ENCODE assay signal across 22 mouse cellular contexts in genomic region chr8:12346870-12347269, GRCm38 (mm10). TPM values are rescaled to one million over a fixed set of nuclear protein-coding genes. Genes with fewer than 3 reads are reported as not detected.
DNase-seq lines count a peak whose midpoint lies in the region; ATAC-seq lines count a peak whose summit lies in the region.
"Had no signal": no experiment of that assay in that cellular context is flagged by ENCODE, and none has a peak within 500 bp of the region (broad histone marks: within the 10 kb centered on the region; RNA-seq: fewer than 3 reads in every experiment).

No protein-coding gene starts in this region.

- H3K9ac ChIP-seq in embryonic facial prominence, embryonic 14.5 days (ENCODE audit: low read depth, low read length): no peak overlapping the region
- H3K9ac ChIP-seq in hindbrain, embryonic 14.5 days: no peak overlapping the region; the same call in 1 of the 2 replicates
- no peak overlapping the region for H3K9ac ChIP-seq in hindbrain, embryonic 13.5 days
- H3K9ac ChIP-seq in midbrain, embryonic 11.5 days (ENCODE audit: low read length): no peak overlapping the region
- H3K9ac ChIP-seq: heart, embryonic 13.5 days had no signal

- ATAC-seq in embryonic facial prominence, embryonic 14.5 days (ENCODE audit: low read depth): no peak
- no peak for ATAC-seq in hindbrain, embryonic 14.5 days (ENCODE audit: low FRiP score)
- ATAC-seq in hindbrain, embryonic 13.5 days (ENCODE audit: low FRiP score): no peak
- no peak for ATAC-seq in midbrain, embryonic 11.5 days (ENCODE audit: low FRiP score)
- ATAC-seq: CD4-positive, CD25-positive, alpha-beta regulatory T cell, adult 4 months; intestine, embryonic 16.5 days had no signal

- no peaks in the 10 kb centered on the region; the same call in 1 of the 2 replicates for H3K27me3 ChIP-seq in embryonic facial prominence, embryonic 14.5 days (replicated peaks; ENCODE audit: control insufficient read depth, insufficient read depth, low read length)
- H3K27me3 ChIP-seq in embryonic facial prominence, embryonic 10.5 days (replicated peaks; ENCODE audit: low read depth, poor library complexity, severe bottlenecking): peaks cover 23% of the 10 kb centered on the region
- H3K27me3 ChIP-seq in hindbrain, embryonic 14.5 days (ENCODE audit: control insufficient read depth, insufficient read depth, low read length): peaks cover 12% of the 10 kb centered on the region
- H3K27me3 ChIP-seq in hindbrain, embryonic 13.5 days: peaks cover 43% of the 10 kb centered on the region
- H3K27me3 ChIP-seq in midbrain, embryonic 11.5 days (ENCODE audit: control insufficient read depth, insufficient read depth, low read length): peaks cover 4% of the 10 kb centered on the region
- H3K27me3 ChIP-seq in midbrain, embryonic 10.5 days (ENCODE audit: low read depth, poor library complexity, severe bottlenecking): peaks cover 68% of the 10 kb centered on the region

- H3K4me1 ChIP-seq in embryonic facial prominence, embryonic 14.5 days (ENCODE audit: control insufficient read depth, insufficient read depth, low read length): no peaks in the 10 kb centered on the region
- peaks cover 9% of the 10 kb centered on the region for H3K4me1 ChIP-seq in embryonic facial prominence, embryonic 10.5 days
- H3K4me1 ChIP-seq in hindbrain, embryonic 14.5 days (replicated peaks; ENCODE audit: control insufficient read depth, insufficient read depth, low read length): no peaks in the 10 kb centered on the region
- H3K4me1 ChIP-seq in hindbrain, embryonic 13.5 days (replicated peaks): no peaks in the 10 kb centered on the region
- H3K4me1 ChIP-seq in midbrain, embryonic 11.5 days (ENCODE audit: control insufficient read depth, insufficient read depth, low read length): no peaks in the 10 kb centered on the region
- peaks cover 6% of the 10 kb centered on the region; the same call in 1 of the 2 replicates for H3K4me1 ChIP-seq in midbrain, embryonic 10.5 days
- H3K4me1 ChIP-seq: heart, embryonic 13.5 days had no signal

- H3K4me3 ChIP-seq in embryonic facial prominence, embryonic 14.5 days (ENCODE audit: low read depth, low read length): no peak overlapping the region
- H3K4me3 ChIP-seq in embryonic facial prominence, embryonic 10.5 days: no peak overlapping the region
- no peak overlapping the region for H3K4me3 ChIP-seq in hindbrain, embryonic 14.5 days (replicated peaks; ENCODE audit: low read length)
- no peak overlapping the region for H3K4me3 ChIP-seq in hindbrain, embryonic 13.5 days
- no peak overlapping the region for H3K4me3 ChIP-seq in midbrain, embryonic 11.5 days (ENCODE audit: low read depth, low read length)
- no peak overlapping the region for H3K4me3 ChIP-seq in midbrain, embryonic 10.5 days
- H3K4me3 ChIP-seq: heart, embryonic 13.5 days had no signal

- no peaks in the 10 kb centered on the region for H3K9me3 ChIP-seq in embryonic facial prominence, embryonic 14.5 days (ENCODE audit: control insufficient read depth, low read length)
- no peaks in the 10 kb centered on the region for H3K9me3 ChIP-seq in embryonic facial prominence, embryonic 10.5 days
- no peaks in the 10 kb centered on the region for H3K9me3 ChIP-seq in hindbrain, embryonic 14.5 days (ENCODE audit: control insufficient read depth, low read length)
- no peaks in the 10 kb centered on the region for H3K9me3 ChIP-seq in hindbrain, embryonic 13.5 days
- H3K9me3 ChIP-seq in midbrain, embryonic 11.5 days (ENCODE audit: control insufficient read depth, low read length): no peaks in the 10 kb centered on the region
- no peaks in the 10 kb centered on the region for H3K9me3 ChIP-seq in midbrain, embryonic 10.5 days (replicated peaks)
- H3K9me3 ChIP-seq: G1E; heart, embryonic 13.5 days had no signal

- DNase-seq in embryonic facial prominence, embryonic 14.5 days (ENCODE audit: low spot score): peak; percentile 28
- DNase-seq in embryonic facial prominence, embryonic 10.5 days (ENCODE audit: low spot score): no peak
- peak; percentile 47 for DNase-seq in hindbrain, embryonic 14.5 days (ENCODE audit: low spot score)
- DNase-seq in midbrain, embryonic 11.5 days (ENCODE audit: low spot score, missing footprints): peak; percentile 39
- DNase-seq in midbrain, embryonic 10.5 days (ENCODE audit: low spot score): no peak
- peak; percentile 31 for DNase-seq in brain, adult 2 months (ENCODE audit: low read depth, low spot score)
- DNase-seq in embryo, embryonic 10 days (ENCODE audit: low spot score): no peak
- DNase-seq: adrenal gland, adult 8-10 months; adrenal gland, postnatal 36 days; B cell, adult 2 months; cerebellum, adult 11-12 months; cerebellum, adult 9-10 months; cerebellum, postnatal 25 days; gastrocnemius, postnatal 36 days; heart, adult 11 months; heart, postnatal 36 days had no signal

- H3K36me3 ChIP-seq in embryonic facial prominence, embryonic 14.5 days (ENCODE audit: control insufficient read depth, insufficient read depth, low read length): no peaks in the 10 kb centered on the region
- H3K36me3 ChIP-seq in embryonic facial prominence, embryonic 10.5 days (replicated peaks): no peaks in the 10 kb centered on the region
- no peaks in the 10 kb centered on the region for H3K36me3 ChIP-seq in hindbrain, embryonic 14.5 days (replicated peaks; ENCODE audit: control insufficient read depth, insufficient read depth)
- H3K36me3 ChIP-seq in hindbrain, embryonic 13.5 days: no peaks in the 10 kb centered on the region
- H3K36me3 ChIP-seq in midbrain, embryonic 11.5 days (ENCODE audit: control insufficient read depth, insufficient read depth, low read length): no peaks in the 10 kb centered on the region
- no peaks in the 10 kb centered on the region for H3K36me3 ChIP-seq in midbrain, embryonic 10.5 days
- H3K36me3 ChIP-seq: G1E; heart, embryonic 13.5 days had no signal

- 78% methylated on average over 11 of the region's 11 CpGs for WGBS in embryonic facial prominence, embryonic 14.5 days
- WGBS in embryonic facial prominence, embryonic 10.5 days: 95% methylated on average over 11 of the region's 11 CpGs
- WGBS in hindbrain, embryonic 14.5 days: 67% methylated on average over 11 of the region's 11 CpGs
- 82% methylated on average over 11 of the region's 11 CpGs for WGBS in hindbrain, embryonic 13.5 days
- WGBS in midbrain, embryonic 11.5 days: 87% methylated on average over 11 of the region's 11 CpGs
- WGBS in midbrain, embryonic 10.5 days: 92% methylated on average over 11 of the region's 11 CpGs

- H3K4me2 ChIP-seq in embryonic facial prominence, embryonic 14.5 days (ENCODE audit: low read depth, low read length): no peak overlapping the region
- H3K4me2 ChIP-seq in hindbrain, embryonic 14.5 days (replicated peaks): no peak overlapping the region
- H3K4me2 ChIP-seq in hindbrain, embryonic 13.5 days: no peak overlapping the region
- H3K4me2 ChIP-seq in midbrain, embryonic 11.5 days: no peak overlapping the region
- H3K4me2 ChIP-seq: heart, embryonic 13.5 days had no signal

- H3K27ac ChIP-seq in embryonic facial prominence, embryonic 14.5 days (replicated peaks; ENCODE audit: low read depth, low read length): no peak overlapping the region
- no peak overlapping the region for H3K27ac ChIP-seq in embryonic facial prominence, embryonic 10.5 days (replicated peaks)
- no peak overlapping the region for H3K27ac ChIP-seq in hindbrain, embryonic 14.5 days
- no peak overlapping the region for H3K27ac ChIP-seq in hindbrain, embryonic 13.5 days
- H3K27ac ChIP-seq in midbrain, embryonic 11.5 days (ENCODE audit: low read depth, low read length): no peak overlapping the region
- no peak overlapping the region for H3K27ac ChIP-seq in midbrain, embryonic 10.5 days (replicated peaks)
- H3K27ac ChIP-seq: heart, embryonic 13.5 days had no signal

RNA-seq across cellular contexts. Expression of gene Sox1, which starts 48.2 kb away (rescaled TPM):
- not detected in 2 replicates for polyA plus RNA-seq in embryonic facial prominence, embryonic 14.5 days (2014; fragmentation: Nextera tagmentation; extraction: Ambion mirVana)
- 1.0 and 1.1 TPM in 2 replicates for polyA plus RNA-seq in embryonic facial prominence, embryonic 10.5 days (2016; fragmentation: Nextera tagmentation; extraction: Ambion mirVana)
- polyA plus RNA-seq in hindbrain, embryonic 14.5 days (2014; fragmentation: Nextera tagmentation; extraction: Ambion mirVana): 1.9 and 2.5 TPM in 2 replicates
- polyA plus RNA-seq in hindbrain, embryonic 13.5 days (2015; fragmentation: Nextera tagmentation; extraction: Ambion mirVana): 2.0 and 2.4 TPM in 2 replicates
- polyA plus RNA-seq in midbrain, embryonic 11.5 days (2014; fragmentation: Nextera tagmentation; extraction: Ambion mirVana): 8.2 and 8.7 TPM in 2 replicates
- 3.2 and 3.4 TPM in 2 replicates for polyA plus RNA-seq in midbrain, embryonic 10.5 days (2016; fragmentation: Nextera tagmentation; extraction: Ambion mirVana)
- polyA plus RNA-seq: CD4-positive, CD25-positive, alpha-beta regulatory T cell, adult 4 months; G1E; heart, embryonic 13.5 days; heart, postnatal 0 days; intestine, embryonic 16.5 days had no signal

Comparison
In these comparisons a context has a peak if more than half of its experiments do, and no peak if none do; other contexts are left out.
1. DNase-seq: peak in embryonic facial prominence, embryonic 14.5 days (single experiment), hindbrain, embryonic 14.5 days (single experiment), midbrain, embryonic 11.5 days (single experiment) and brain, adult 2 months (single experiment); none in embryonic facial prominence, embryonic 10.5 days (single experiment), midbrain, embryonic 10.5 days (single experiment) and embryo, embryonic 10 days (single experiment).